Mouse (Mus musculus): ENCODE data around the gene Fam222a. TPM values are rescaled to one million over a fixed set of nuclear protein-coding genes. Genes with fewer than 3 reads are reported as not detected.

Fam222a gene
- polyA plus RNA-seq, 1 experiment from 2014 or later, result 0.63 TPM

DNA sequence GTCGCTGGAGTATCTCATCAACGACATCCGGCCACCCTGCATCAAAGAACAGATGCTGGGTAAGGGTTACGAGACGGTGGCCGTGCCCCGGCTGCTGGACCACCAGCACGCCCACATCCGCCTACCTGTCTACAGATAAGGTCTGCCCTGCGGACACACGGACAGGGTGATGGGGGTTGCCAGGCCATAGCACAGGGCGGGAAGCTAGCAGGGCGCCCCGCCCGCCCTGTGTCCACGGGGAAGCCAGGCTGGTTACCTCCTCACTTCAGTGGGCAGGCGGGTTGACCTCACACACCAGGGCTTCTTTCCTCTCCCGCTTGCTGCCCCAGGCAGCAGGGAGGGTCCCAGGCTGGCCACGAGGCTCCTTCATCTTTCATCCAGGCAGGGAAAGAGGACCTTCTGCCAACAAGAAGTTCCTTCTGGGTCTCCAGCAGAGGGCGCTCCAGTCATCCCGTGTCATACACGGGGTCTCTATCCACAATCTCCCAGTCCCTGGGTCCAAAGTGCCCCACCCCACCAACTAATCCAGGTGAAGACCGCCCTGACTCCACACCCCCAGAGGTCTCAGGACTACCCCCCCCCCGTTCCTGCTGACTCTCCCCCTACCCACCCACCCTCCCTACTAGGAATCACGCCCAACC is 44.3 kb downstream of the Fam222a start:
- H3K27me3 ChIP-seq (replicated peaks), result peaks cover 26% of the 10 kb centered on the region
- no peak overlapping the region for H3K4me3 ChIP-seq
- WGBS, result 49% methylated on average over 25 of the region's 25 CpGs
- no peak for ATAC-seq (ENCODE audit: insufficient number of reproducible peaks, low FRiP score)
- H3K36me3 ChIP-seq, result no peaks in the 10 kb centered on the region
- H3K4me2 ChIP-seq, result no peak overlapping the region
- no peak overlapping the region for H3K9ac ChIP-seq
- H3K9me3 ChIP-seq (replicated peaks), result no peaks in the 10 kb centered on the region
- H3K4me1 ChIP-seq (replicated peaks), result peaks cover 25% of the 10 kb centered on the region
- H3K27ac ChIP-seq (ENCODE audit: poor library complexity, severe bottlenecking), result no peak overlapping the region

DNA sequence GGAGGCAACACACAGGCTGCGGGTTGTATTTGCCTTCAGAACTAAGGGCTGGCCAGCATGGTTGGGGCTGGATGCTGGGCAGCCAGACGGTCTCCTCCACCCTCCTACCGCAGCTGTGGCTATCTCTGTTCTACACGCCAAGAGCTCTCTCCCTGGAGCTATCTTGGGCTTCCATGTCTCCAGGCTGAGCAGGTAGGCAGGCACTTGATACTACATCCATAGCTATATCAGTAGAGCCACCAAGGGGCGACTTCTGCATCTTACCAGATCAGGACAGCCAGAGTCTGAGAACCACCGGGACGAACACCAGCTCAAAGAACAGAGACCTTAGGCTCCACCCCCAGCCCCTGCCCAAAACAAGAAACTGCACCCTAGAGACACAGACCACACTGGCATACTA is 47.0 kb downstream of the Fam222a start:
- Histone ChIP-seq H3K27ac (ENCODE audit: poor library complexity, severe bottlenecking) (no peak overlapping the region), H3K4me1 (replicated peaks) (peaks cover 8% of the 10 kb centered on the region; the same call in 1 of the 2 replicates), H3K9me3 (replicated peaks) (no peaks in the 10 kb centered on the region), H3K4me2 (no peak overlapping the region), H3K27me3 (replicated peaks) (peaks cover 32% of the 10 kb centered on the region), H3K4me3 (no peak overlapping the region), H3K36me3 (no peaks in the 10 kb centered on the region), H3K9ac (no peak overlapping the region)
- ATAC-seq (ENCODE audit: insufficient number of reproducible peaks, low FRiP score), result no peak
- 58% methylated on average over 7 of the region's 7 CpGs for WGBS

DNA sequence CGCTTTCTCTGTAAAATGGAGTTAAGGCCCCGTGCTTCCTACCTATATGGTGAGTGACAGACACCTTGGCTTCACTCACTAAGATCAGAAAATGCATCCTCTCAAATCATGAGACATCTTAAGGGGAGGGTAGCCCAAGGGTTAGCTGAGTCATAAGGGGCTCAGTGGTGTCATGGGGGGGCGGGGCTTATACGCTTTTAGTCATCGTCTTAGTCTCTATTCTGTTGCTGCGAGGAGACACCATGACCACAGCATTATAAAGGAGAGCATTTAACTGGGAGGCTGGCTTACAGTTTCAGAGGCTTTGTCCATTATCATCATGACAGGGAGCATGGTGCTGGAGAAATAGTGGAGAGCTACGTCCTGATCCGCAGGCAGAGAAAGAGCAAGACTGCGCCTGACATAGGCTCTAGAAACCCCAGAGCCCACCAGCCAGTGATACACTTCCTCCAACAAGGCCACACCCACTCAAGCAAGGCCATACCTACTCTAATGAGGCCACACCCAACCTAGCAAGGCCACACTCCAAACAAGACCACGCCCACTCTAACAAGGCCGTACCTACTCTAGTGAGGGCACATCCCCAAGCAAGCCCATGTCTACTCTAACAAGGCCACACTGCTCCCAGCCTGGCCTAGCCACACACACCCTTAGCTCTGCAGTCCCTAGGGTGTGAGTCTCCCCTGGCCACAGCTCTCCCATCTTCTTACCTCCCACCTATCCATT is 48.7 kb downstream of the Fam222a start:
- H3K9ac ChIP-seq, result no peak overlapping the region
- no peaks in the 10 kb centered on the region for H3K9me3 ChIP-seq (replicated peaks)
- no peak overlapping the region for H3K4me2 ChIP-seq
- no peak overlapping the region for H3K4me3 ChIP-seq
- no peak for ATAC-seq (ENCODE audit: insufficient number of reproducible peaks, low FRiP score)
- peaks cover 8% of the 10 kb centered on the region; the same call in 1 of the 2 replicates for H3K4me1 ChIP-seq (replicated peaks)
- peaks cover 23% of the 10 kb centered on the region for H3K27me3 ChIP-seq (replicated peaks)
- 75% methylated on average over 11 of the region's 11 CpGs for WGBS
- no peak overlapping the region for H3K27ac ChIP-seq (ENCODE audit: poor library complexity, severe bottlenecking)
- H3K36me3 ChIP-seq, result no peaks in the 10 kb centered on the region

DNA sequence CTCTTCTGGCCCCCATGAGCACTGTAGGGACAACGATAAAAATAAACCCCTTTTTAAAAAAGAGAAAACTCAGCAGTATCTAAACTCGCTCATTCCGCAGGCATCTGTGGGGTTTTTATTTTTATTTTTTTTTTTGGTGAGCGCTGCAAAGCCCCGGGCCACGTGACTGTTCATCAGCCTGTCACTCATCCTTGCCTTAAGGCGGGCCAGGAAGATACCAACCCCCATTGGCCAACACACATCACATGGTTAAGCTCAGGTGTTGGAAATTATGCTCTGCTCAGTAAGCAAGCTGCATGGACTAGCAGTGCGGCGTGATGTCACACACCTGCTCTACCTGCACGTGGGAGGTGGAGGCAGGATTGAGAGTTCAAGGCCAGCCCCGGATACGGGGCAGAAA is 50.0 kb downstream of the Fam222a start:
- H3K27me3 ChIP-seq (replicated peaks), result peaks cover 29% of the 10 kb centered on the region
- no peak overlapping the region for H3K27ac ChIP-seq (ENCODE audit: poor library complexity, severe bottlenecking)
- H3K4me3 ChIP-seq, result no peak overlapping the region
- no peak overlapping the region for H3K9ac ChIP-seq
- ATAC-seq (ENCODE audit: insufficient number of reproducible peaks, low FRiP score), result no peak
- no peaks in the 10 kb centered on the region for H3K36me3 ChIP-seq
- H3K4me1 ChIP-seq (replicated peaks), result no peaks in the 10 kb centered on the region
- no peaks in the 10 kb centered on the region for H3K9me3 ChIP-seq (replicated peaks)
- no peak overlapping the region for H3K4me2 ChIP-seq
- WGBS, result 69% methylated on average over 12 of the region's 12 CpGs

DNA sequence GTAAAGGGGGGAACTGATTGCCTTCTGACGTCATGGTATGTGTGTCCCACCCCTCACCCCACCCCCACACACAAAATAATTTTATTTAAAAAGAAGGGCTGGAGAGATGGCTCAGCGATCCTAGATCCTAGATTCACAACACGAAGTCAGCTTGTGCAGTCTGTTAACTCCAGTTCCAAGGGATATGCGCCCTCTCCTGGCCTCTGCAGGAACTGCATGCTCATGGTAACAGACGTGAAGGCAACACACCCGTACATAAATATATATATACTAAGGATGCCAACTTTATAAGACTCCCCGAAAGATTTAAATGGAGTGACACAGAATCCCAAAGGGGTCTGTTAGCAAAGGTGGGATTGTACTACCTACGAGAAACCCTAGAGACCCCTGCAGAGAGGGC is 51.0 kb downstream of the Fam222a start:
- no peaks in the 10 kb centered on the region for H3K4me1 ChIP-seq (replicated peaks)
- peaks cover 35% of the 10 kb centered on the region for H3K27me3 ChIP-seq (replicated peaks)
- no peak overlapping the region for H3K9ac ChIP-seq
- H3K9me3 ChIP-seq (replicated peaks), result no peaks in the 10 kb centered on the region
- H3K27ac ChIP-seq (ENCODE audit: poor library complexity, severe bottlenecking), result no peak overlapping the region
- H3K4me2 ChIP-seq, result no peak overlapping the region
- 26% methylated on average over 8 of the region's 8 CpGs for WGBS
- ATAC-seq (ENCODE audit: insufficient number of reproducible peaks, low FRiP score), result no peak
- no peak overlapping the region for H3K4me3 ChIP-seq
- no peaks in the 10 kb centered on the region for H3K36me3 ChIP-seq

DNA sequence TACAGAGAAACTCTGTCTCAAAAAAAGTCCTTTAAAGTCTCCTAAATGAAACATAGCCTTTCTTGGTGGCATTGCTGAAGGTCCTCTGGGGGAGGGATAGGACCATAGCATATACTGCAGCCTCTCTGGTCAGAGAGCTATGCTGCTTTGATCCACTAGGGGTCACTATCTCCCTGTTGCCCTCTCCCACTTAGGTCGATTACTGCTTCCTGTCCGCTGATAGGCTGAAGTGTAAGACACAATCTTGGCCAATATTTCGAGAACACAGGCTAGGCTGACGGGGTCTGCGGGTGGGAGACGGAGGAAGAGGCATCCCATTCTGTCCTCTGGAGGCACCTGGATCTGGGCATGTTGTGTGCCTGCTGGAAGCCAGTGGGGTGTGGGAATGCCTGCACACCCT is 52.5 kb downstream of the Fam222a start:
- Histone ChIP-seq H3K27me3 (replicated peaks) (peaks cover 40% of the 10 kb centered on the region), H3K36me3 (no peaks in the 10 kb centered on the region), H3K9ac (no peak overlapping the region), H3K9me3 (replicated peaks) (no peaks in the 10 kb centered on the region), H3K4me1 (replicated peaks) (no peaks in the 10 kb centered on the region), H3K27ac (ENCODE audit: poor library complexity, severe bottlenecking) (no peak overlapping the region), H3K4me3 (no peak overlapping the region), H3K4me2 (no peak overlapping the region)
- WGBS, result 45% methylated on average over 6 of the region's 6 CpGs
- ATAC-seq (ENCODE audit: insufficient number of reproducible peaks, low FRiP score), result no peak

DNA sequence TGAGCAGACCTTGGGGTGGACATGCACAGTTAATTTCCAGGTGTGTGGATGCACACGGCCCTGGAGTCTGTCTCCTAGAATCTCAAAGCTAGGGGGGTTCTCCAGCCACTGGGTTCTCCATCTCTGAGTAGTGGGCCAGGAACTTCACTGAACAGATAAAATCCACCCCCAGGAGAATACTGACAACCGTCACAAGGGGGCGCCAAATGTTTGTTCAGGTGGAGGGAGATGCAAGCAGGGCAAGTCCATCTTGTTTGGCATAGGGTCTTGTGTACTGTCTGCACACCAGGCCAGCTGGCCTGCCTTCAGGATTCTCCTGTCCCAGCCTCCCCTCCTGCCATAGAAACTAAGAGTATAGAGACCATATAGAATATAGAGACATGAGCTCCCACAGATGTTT is 57.8 kb downstream of the Fam222a start:
- Histone ChIP-seq H3K27ac (ENCODE audit: poor library complexity, severe bottlenecking) (no peak overlapping the region), H3K36me3 (no peaks in the 10 kb centered on the region), H3K9ac (no peak overlapping the region), H3K9me3 (replicated peaks) (no peaks in the 10 kb centered on the region), H3K27me3 (replicated peaks) (peaks cover 34% of the 10 kb centered on the region), H3K4me2 (no peak overlapping the region), H3K4me1 (replicated peaks) (no peaks in the 10 kb centered on the region), H3K4me3 (no peak overlapping the region)
- 12% methylated on average over 3 of the region's 3 CpGs for WGBS
- ATAC-seq (ENCODE audit: insufficient number of reproducible peaks, low FRiP score), result no peak

DNA sequence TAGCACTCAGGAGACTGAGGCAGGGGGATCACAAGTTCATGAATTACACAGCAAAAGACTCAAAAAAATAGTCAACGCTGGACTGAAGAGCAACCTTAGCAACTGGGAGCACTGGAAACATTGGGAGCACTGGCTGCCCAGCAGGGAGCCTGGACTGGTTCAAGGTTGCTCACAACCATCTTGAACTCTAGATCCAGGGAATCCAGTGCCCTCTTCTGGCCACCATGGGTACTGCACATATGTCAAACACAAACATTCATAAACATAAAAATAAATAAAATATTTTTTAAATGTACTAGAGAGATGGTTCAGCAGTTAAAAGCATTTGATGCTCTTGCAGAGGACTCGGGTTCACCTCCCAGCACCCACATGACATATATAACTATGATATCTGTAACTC is 63.5 kb downstream of the Fam222a start:
- H3K27ac ChIP-seq (ENCODE audit: poor library complexity, severe bottlenecking), result no peak overlapping the region
- H3K4me2 ChIP-seq, result no peak overlapping the region
- no peaks in the 10 kb centered on the region for H3K9me3 ChIP-seq (replicated peaks)
- H3K4me3 ChIP-seq, result no peak overlapping the region
- WGBS, result 35% methylated on average over 2 of the region's 2 CpGs
- no peaks in the 10 kb centered on the region for H3K36me3 ChIP-seq
- H3K4me1 ChIP-seq (replicated peaks), result no peaks in the 10 kb centered on the region
- H3K9ac ChIP-seq, result no peak overlapping the region
- H3K27me3 ChIP-seq (replicated peaks), result peaks cover 20% of the 10 kb centered on the region
- no peak for ATAC-seq (ENCODE audit: insufficient number of reproducible peaks, low FRiP score)

DNA sequence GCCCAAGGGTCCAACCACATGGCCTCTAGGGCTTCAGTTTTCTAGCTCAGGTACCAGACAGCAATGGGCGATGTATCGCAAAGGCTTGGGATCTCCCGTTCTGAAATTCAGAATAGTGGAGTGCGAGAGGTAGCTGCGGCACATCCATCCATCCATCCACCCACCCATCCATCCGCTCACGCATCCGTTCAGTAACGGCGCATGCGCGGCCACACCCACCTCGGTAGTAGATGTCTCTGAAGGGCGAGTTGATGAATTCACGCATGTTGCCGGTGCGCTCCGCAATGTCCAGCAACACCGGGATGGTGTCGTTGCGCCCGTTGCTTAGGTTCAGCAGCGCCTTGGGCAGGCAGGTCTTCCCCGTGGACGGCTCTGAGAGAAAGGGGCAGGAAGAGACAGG is 68.3 kb downstream of the Fam222a start:
- H3K36me3 ChIP-seq, result no peaks in the 10 kb centered on the region
- H3K9ac ChIP-seq, result no peak overlapping the region
- no peak overlapping the region for H3K27ac ChIP-seq (ENCODE audit: poor library complexity, severe bottlenecking)
- ATAC-seq (ENCODE audit: insufficient number of reproducible peaks, low FRiP score), result no peak
- no peak overlapping the region for H3K4me3 ChIP-seq
- H3K9me3 ChIP-seq (replicated peaks), result no peaks in the 10 kb centered on the region
- H3K4me2 ChIP-seq, result no peak overlapping the region
- 73% methylated on average over 25 of the region's 25 CpGs for WGBS
- H3K27me3 ChIP-seq (replicated peaks), result peaks cover 52% of the 10 kb centered on the region
- peaks cover 9% of the 10 kb centered on the region; the same call in 1 of the 2 replicates for H3K4me1 ChIP-seq (replicated peaks)

DNA sequence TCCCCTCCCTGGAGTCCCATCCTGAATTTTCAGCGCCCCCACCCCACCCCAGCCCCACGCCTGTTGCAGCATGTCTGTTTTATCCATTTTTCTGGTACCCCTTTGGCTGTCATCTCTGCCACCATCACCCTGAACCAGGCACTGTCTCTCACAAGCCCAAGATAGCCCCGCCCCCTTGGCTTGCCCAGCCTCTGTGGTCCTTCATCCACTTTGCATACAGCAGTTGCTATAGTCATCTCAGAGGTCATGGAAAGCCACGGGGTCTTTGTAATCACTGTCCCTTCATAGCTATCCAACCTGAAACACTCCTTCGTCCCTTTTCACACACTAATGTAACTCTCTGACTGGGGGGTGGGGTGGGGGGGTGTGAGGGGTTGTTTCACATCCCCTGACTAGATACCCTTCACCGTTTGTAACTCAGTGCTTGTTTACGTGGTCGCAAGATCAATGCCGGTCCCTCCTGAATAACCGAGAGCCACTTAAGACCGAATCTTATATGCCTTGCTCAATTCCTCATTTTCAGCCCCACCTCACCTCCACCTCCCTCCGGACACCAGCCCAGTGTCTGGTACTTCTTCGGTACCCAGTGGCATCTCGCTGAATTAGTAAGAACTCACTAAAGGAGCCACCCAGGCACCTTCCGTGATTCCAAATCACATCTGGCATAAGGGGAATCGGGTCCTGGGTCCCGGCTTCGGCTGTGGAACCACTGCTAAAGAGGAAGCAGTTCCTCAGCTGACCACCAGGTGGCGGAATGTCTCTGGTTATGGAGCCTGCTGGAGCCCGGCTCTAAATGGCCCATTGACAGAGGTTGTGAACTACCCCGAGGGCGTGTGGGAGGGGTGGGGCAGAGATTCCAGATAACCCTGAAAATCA is 71.2 kb downstream of the Fam222a start:
- H3K4me3 ChIP-seq, result no peak overlapping the region
- H3K36me3 ChIP-seq, result no peaks in the 10 kb centered on the region
- H3K27me3 ChIP-seq (replicated peaks), result peaks cover 71% of the 10 kb centered on the region
- H3K9me3 ChIP-seq (replicated peaks), result no peaks in the 10 kb centered on the region
- peak; percentile 65 for ATAC-seq (ENCODE audit: insufficient number of reproducible peaks, low FRiP score)
- H3K4me1 ChIP-seq (replicated peaks), result peaks cover 9% of the 10 kb centered on the region; the same call in 1 of the 2 replicates
- peak overlapping the region; percentile 47 for H3K4me2 ChIP-seq
- H3K27ac ChIP-seq (ENCODE audit: poor library complexity, severe bottlenecking), result no peak overlapping the region
- 17% methylated on average over 22 of the region's 22 CpGs for WGBS
- H3K9ac ChIP-seq, result no peak overlapping the region

DNA sequence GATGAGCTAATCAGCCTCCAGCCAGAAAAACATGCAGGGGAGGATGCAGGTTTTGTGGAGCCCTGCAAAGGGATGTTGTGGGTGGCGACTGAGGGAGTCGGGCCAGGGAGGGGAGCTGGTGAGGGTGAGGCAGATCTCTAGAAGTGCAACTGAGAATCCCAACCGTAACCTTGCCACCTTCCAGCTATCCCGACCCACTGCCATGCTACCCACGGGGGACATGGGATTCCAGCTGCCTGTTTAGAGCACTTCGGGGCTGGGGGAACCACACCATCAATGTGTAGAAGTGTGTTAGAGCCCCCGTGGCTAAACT is 71.8 kb downstream of the Fam222a start:
- H3K27me3 ChIP-seq (replicated peaks), result peaks cover 71% of the 10 kb centered on the region
- ATAC-seq (ENCODE audit: insufficient number of reproducible peaks, low FRiP score), result no peak
- WGBS, result 24% methylated on average over 7 of the region's 7 CpGs
- no peak overlapping the region for H3K9ac ChIP-seq
- no peak overlapping the region for H3K27ac ChIP-seq (ENCODE audit: poor library complexity, severe bottlenecking)
- H3K4me1 ChIP-seq (replicated peaks), result peaks cover 9% of the 10 kb centered on the region; the same call in 1 of the 2 replicates
- H3K4me2 ChIP-seq, result peak overlapping the region; percentile 47
- no peaks in the 10 kb centered on the region for H3K9me3 ChIP-seq (replicated peaks)
- no peak overlapping the region for H3K4me3 ChIP-seq
- no peaks in the 10 kb centered on the region for H3K36me3 ChIP-seq

Measured in heart, embryonic 12.5 days (tissue).